Mouse (Mus musculus): ENCODE measurements around the gene Dmrtc1a.
"Not testable (repeated sequence)": the region's sequence is repeated elsewhere in the genome, so short reads cannot be mapped to it uniquely, and the experiment has no call there.

The Dmrtc1a gene

GRCm38 (mm10) chrX:102908587-102908986 lies at the start of gene Dmrtc1a, which contains the start of gene 1700011M02Rik:
Dmrtc1a (minus strand) TSS chrX:102908687.
1700011M02Rik (plus strand) TSS chrX:102908905.
- not testable (repeated sequence) for DNase-seq (ENCODE audit: low read depth, low spot score)

DNA sequence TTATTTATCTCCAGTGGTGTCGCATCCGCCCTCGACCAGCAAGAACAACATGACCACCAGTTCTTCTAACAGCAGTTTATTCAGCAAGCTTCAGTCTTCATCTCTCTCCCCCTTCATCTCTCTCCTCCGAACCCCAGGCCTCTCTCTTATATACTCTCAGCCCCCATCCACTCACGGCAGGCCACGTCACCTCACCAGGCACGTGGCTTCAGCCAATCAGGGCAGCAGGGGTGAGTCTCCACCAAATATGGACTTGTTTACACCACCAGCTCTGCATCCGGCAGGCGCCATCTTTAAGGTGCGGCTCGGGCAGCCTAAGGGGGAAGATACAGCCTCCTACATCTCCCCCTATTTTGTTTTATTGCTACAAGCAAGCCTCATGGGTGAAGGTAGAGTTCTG lies 41.6 kb upstream of the Dmrtc1a start:
- DNase-seq (ENCODE audit: low read depth, low spot score): not testable (repeated sequence)

GRCm38 (mm10) chrX:102936743-102937142 lies 28.3 kb upstream of the Dmrtc1a start:
- DNase-seq (ENCODE audit: low read depth, low spot score): no peak

GRCm38 (mm10) chrX:102934395-102934764 lies 25.9 kb upstream of the Dmrtc1a start:
- DNase-seq (ENCODE audit: low read depth, low spot score): peak; percentile 4

GRCm38 (mm10) chrX:102933571-102934394 lies 25.3 kb upstream of the Dmrtc1a start:
- DNase-seq (ENCODE audit: low read depth, low spot score): peak; percentile 5

- DNase-seq (ENCODE audit: low read depth, low spot score): no peak
Measured at GRCm38 (mm10) chrX:102932992-102933570, 24.6 kb upstream of the Dmrtc1a start.

GRCm38 (mm10) chrX:102928072-102928471 lies 19.6 kb upstream of the Dmrtc1a start, which contains the start of gene 1700018G05Rik:
1700018G05Rik (plus strand) TSS chrX:102928372.
- not testable (repeated sequence) for DNase-seq (ENCODE audit: low read depth, low spot score)

- peak; percentile 12 for DNase-seq (ENCODE audit: low read depth, low spot score)
Measured at GRCm38 (mm10) chrX:102926707-102927106, 18.2 kb upstream of the Dmrtc1a start.

- not testable (repeated sequence) for DNase-seq (ENCODE audit: low read depth, low spot score)
Measured at GRCm38 (mm10) chrX:102914823-102915222, 6.3 kb upstream of the Dmrtc1a start.

GRCm38 (mm10) chrX:102867871-102868270 lies 40.6 kb downstream of the Dmrtc1a start, which contains the start of gene 1700031F05Rik:
1700031F05Rik (minus strand) TSS chrX:102867971.
- DNase-seq (ENCODE audit: low read depth, low spot score): peak; percentile 2

GRCm38 (mm10) chrX:102854516-102854915 lies 54.0 kb downstream of the Dmrtc1a start, which contains the start of gene Dmrtc1c2:
Dmrtc1c2 (minus strand) TSS chrX:102854616.
- not testable (repeated sequence) for DNase-seq (ENCODE audit: low read depth, low spot score)
